Mouse (Mus musculus) megakaryocyte-erythroid progenitor cell, adult 5 weeks (primary cell): Measurements from ENCODE around the gene Ralgapa1. TPM values are rescaled to one million over a fixed set of nuclear protein-coding genes. Genes with fewer than 3 reads are reported as not detected.

Experiments
- polyA plus RNA-seq: library from polyadenylated mRNA; stranded (reverse); fragments of >175 nt; gene quantifications from 2 replicates; pipeline ENCODE4 v1.2.3, GENCODE M21; 2012

The Ralgapa1 gene
- 7.0 and 8.5 TPM in 2 replicates for polyA plus RNA-seq

GRCm38 (mm10) chr12:55820661-55821314, at the start of gene Ralgapa1:
Gene Ralgapa1, minus strand, starts transcription at chr12:55821167.

GRCm38 (mm10) chr12:55836199-55836951, 15.4 kb upstream of the Ralgapa1 start, which contains the start of gene Brms1l:
Gene Brms1l, plus strand, starts transcription at chr12:55836324.

GRCm38 (mm10) chr12:55598887-55599561, 221.9 kb downstream of the Ralgapa1 start, which contains the start of gene Insm2:
Gene Insm2, plus strand, starts transcription at chr12:55599427.

GRCm38 (mm10) chr12:55565206-55565605, 255.8 kb downstream of the Ralgapa1 start, which contains the start of gene Aldoart2:
Gene Aldoart2, plus strand, starts transcription at chr12:55565239.

Other genes starting within 250 kb of the Ralgapa1 start
- gene Insm2, start 221.7 kb downstream of the Ralgapa1 start, polyA plus RNA-seq = 0.02 and 0.05 TPM in 2 replicates
- gene Brms1l, start 15.2 kb upstream of the Ralgapa1 start, polyA plus RNA-seq = 50.3 and 81.0 TPM in 2 replicates